Mouse (Mus musculus): Measurements from ENCODE around the gene Hydin. TPM values are rescaled to one million over a fixed set of nuclear protein-coding genes. Genes with fewer than 3 reads are reported as not detected.

Hydin gene
- total and polyA plus RNA-seq, 3 experiments, result 0.05 TPM; not detected in 2

DNA sequence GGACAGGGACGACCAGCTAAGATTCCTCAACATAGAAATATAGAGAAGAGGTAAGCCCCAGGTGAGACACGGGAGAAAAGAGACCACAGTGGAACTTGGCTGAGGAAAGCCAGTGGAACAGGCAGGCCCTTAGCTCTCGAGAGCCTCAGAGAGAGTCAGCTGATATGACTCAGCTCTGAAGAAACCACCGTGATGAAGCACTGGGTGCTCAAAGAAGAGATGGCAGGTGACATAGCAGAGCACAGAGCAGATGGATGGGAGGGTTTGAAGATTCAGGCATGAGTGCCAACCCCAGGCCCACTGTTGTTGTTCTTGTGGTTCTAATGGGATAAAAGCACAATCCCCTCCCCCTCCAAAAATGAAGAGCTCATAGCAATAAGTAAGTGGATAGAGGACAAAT, 190.6 kb downstream of the Hydin start:
- Histone ChIP-seq H3K9me3 (replicated peaks) (peaks cover 49% of the 10 kb centered on the region), H3K36me3 (replicated peaks) (no peaks in the 10 kb centered on the region), H3K4me1 (ENCODE audit: insufficient read depth, low read depth, low read length) (no peaks in the 10 kb centered on the region), H3K4me3 (ENCODE audit: low read depth, low read length) (no peak overlapping the region), H3K27me3 (ENCODE audit: insufficient read depth, low read length) (no peaks in the 10 kb centered on the region)
- no peak for ATAC-seq (ENCODE audit: extremely low read depth, insufficient number of reproducible peaks, low FRiP score, poor library complexity, severe bottlenecking)
- TF ChIP-seq TAL1 (conservative IDR thresholded peaks at IDR 0.05; ENCODE audit: low read depth, low read length) (no peak), GATA1 (IDR thresholded peaks at IDR 0.05; ENCODE audit: borderline replicate concordance, low read length) (no peak), GATA2 (IDR thresholded peaks at IDR 0.05; ENCODE audit: borderline replicate concordance, low read depth, low read length) (no peak), POLR2AphosphoS5 (IDR thresholded peaks at IDR 0.05; ENCODE audit: insufficient replicate concordance, low read depth, low read length) (no peak), CTCF (IDR thresholded peaks at IDR 0.05; ENCODE audit: low read depth, low read length) (no peak)
- no peak for DNase-seq (ENCODE audit: low spot score)

DNA sequence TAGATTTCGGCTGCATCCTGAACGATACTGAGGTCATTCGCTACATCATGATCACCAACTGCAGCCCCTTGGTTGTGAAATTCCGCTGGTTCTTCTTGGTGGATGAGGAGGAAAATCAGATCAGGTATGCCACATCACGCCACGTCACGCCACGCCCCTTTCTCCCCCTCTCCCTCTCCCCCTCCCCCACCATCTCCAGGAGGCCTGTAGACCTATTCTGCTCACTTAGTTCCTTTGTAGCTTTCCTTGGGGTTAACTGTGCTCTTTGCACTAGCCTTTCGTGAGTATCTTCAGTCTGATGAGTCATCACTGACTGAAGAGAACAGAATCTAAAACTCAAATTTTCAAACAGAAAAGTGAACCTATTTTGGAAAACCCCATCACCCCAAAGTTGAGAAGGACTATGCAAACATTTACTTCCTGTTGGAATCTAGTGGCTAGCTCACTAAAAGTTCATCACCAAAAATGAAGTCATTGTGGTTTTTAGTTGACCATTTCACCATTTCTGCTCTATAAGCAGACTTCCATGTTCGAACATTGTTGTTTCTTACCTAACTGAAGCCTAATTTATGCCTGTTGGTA, 195.9 kb downstream of the Hydin start:
- Histone ChIP-seq H3K4me1 (ENCODE audit: insufficient read depth, low read depth, low read length) (no peaks in the 10 kb centered on the region), H3K36me3 (replicated peaks) (no peaks in the 10 kb centered on the region)

GRCm38 (mm10) chr8:110463773-110464460, 197.1 kb downstream of the Hydin start:
- no peaks in the 10 kb centered on the region for H3K4me1 ChIP-seq (ENCODE audit: insufficient read depth, low read depth, low read length)
- TF ChIP-seq POLR2AphosphoS5 (IDR thresholded peaks at IDR 0.05; ENCODE audit: insufficient replicate concordance, low read depth, low read length), result no peak
- TF ChIP-seq GATA2 (IDR thresholded peaks at IDR 0.05; ENCODE audit: borderline replicate concordance, low read depth, low read length), result no peak
- peaks cover 53% of the 10 kb centered on the region for H3K9me3 ChIP-seq (replicated peaks)
- no peak for DNase-seq (ENCODE audit: low spot score)
- no peak overlapping the region for H3K4me3 ChIP-seq (ENCODE audit: low read depth, low read length)
- ATAC-seq (ENCODE audit: extremely low read depth, insufficient number of reproducible peaks, low FRiP score, poor library complexity, severe bottlenecking), result no peak
- H3K27me3 ChIP-seq (ENCODE audit: insufficient read depth, low read length), result no peaks in the 10 kb centered on the region
- no peaks in the 10 kb centered on the region for H3K36me3 ChIP-seq (replicated peaks)

More for the DNA sequence above, 195.9 kb downstream of the Hydin start:
- TF ChIP-seq TAL1 (conservative IDR thresholded peaks at IDR 0.05; ENCODE audit: low read depth, low read length) (no peak), GATA1 (IDR thresholded peaks at IDR 0.05; ENCODE audit: borderline replicate concordance, low read length) (no peak), POLR2AphosphoS5 (IDR thresholded peaks at IDR 0.05; ENCODE audit: insufficient replicate concordance, low read depth, low read length) (no peak), GATA2 (IDR thresholded peaks at IDR 0.05; ENCODE audit: borderline replicate concordance, low read depth, low read length) (no peak), CTCF (IDR thresholded peaks at IDR 0.05; ENCODE audit: low read depth, low read length) (no peak)
- no peak overlapping the region for H3K4me3 ChIP-seq (ENCODE audit: low read depth, low read length)
- H3K9me3 ChIP-seq (replicated peaks), result peaks cover 50% of the 10 kb centered on the region
- DNase-seq (ENCODE audit: low spot score) (no peak), ATAC-seq (ENCODE audit: extremely low read depth, insufficient number of reproducible peaks, low FRiP score, poor library complexity, severe bottlenecking) (no peak)
- no peaks in the 10 kb centered on the region for H3K27me3 ChIP-seq (ENCODE audit: insufficient read depth, low read length)

GRCm38 (mm10) chr8:110465606-110466005, 198.8 kb downstream of the Hydin start:
- no peaks in the 10 kb centered on the region for H3K36me3 ChIP-seq (replicated peaks)
- peaks cover 50% of the 10 kb centered on the region for H3K9me3 ChIP-seq (replicated peaks)
- no peak for TF ChIP-seq GATA2 (IDR thresholded peaks at IDR 0.05; ENCODE audit: borderline replicate concordance, low read depth, low read length)
- TF ChIP-seq TAL1 (conservative IDR thresholded peaks at IDR 0.05; ENCODE audit: low read depth, low read length), result no peak
- TF ChIP-seq CTCF (IDR thresholded peaks at IDR 0.05; ENCODE audit: low read depth, low read length), result no peak
- TF ChIP-seq GATA1 (IDR thresholded peaks at IDR 0.05; ENCODE audit: borderline replicate concordance, low read length), result no peak
- no peak for ATAC-seq (ENCODE audit: extremely low read depth, insufficient number of reproducible peaks, low FRiP score, poor library complexity, severe bottlenecking)
- H3K4me1 ChIP-seq (ENCODE audit: insufficient read depth, low read depth, low read length), result no peaks in the 10 kb centered on the region
- H3K4me3 ChIP-seq (ENCODE audit: low read depth, low read length), result no peak overlapping the region
- DNase-seq (ENCODE audit: low spot score), result no peak
- H3K27me3 ChIP-seq (ENCODE audit: insufficient read depth, low read length), result no peaks in the 10 kb centered on the region

GRCm38 (mm10) chr8:110477256-110477655, 210.5 kb downstream of the Hydin start:
- DNase-seq (ENCODE audit: low spot score), result no peak
- H3K4me3 ChIP-seq (ENCODE audit: low read depth, low read length), result no peak overlapping the region
- no peaks in the 10 kb centered on the region for H3K36me3 ChIP-seq (replicated peaks)
- ATAC-seq (ENCODE audit: extremely low read depth, insufficient number of reproducible peaks, low FRiP score, poor library complexity, severe bottlenecking), result no peak
- no peaks in the 10 kb centered on the region for H3K4me1 ChIP-seq (ENCODE audit: insufficient read depth, low read depth, low read length)
- TF ChIP-seq GATA2 (IDR thresholded peaks at IDR 0.05; ENCODE audit: borderline replicate concordance, low read depth, low read length) (no peak), TAL1 (conservative IDR thresholded peaks at IDR 0.05; ENCODE audit: low read depth, low read length) (no peak), GATA1 (IDR thresholded peaks at IDR 0.05; ENCODE audit: borderline replicate concordance, low read length) (no peak), CTCF (IDR thresholded peaks at IDR 0.05; ENCODE audit: low read depth, low read length) (no peak), POLR2AphosphoS5 (IDR thresholded peaks at IDR 0.05; ENCODE audit: insufficient replicate concordance, low read depth, low read length) (no peak)
- H3K9me3 ChIP-seq (replicated peaks), result peaks cover 59% of the 10 kb centered on the region
- no peaks in the 10 kb centered on the region for H3K27me3 ChIP-seq (ENCODE audit: insufficient read depth, low read length)

DNA sequence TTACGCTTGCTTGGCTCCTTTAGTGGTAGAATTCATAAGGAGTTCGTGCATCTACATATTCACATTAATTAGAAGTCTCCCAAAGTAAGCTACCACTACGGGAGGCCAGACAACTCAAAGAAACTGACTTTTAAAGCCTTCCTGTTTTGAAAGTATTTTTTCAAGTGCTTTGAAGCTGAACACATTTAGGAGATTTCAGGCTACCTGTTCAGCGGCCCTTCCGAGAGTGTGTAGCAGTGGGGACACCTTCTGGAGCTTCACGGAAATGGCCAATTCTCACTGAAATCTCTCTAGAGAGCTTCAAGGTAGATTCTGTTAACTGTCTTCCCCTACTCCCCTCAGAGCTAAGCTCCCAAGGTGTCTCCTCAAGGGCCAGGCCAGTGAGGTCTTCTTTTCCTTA, 211.8 kb downstream of the Hydin start:
- Histone ChIP-seq H3K9me3 (replicated peaks) (peaks cover 62% of the 10 kb centered on the region), H3K36me3 (replicated peaks) (no peaks in the 10 kb centered on the region), H3K27me3 (ENCODE audit: insufficient read depth, low read length) (no peaks in the 10 kb centered on the region), H3K4me1 (ENCODE audit: insufficient read depth, low read depth, low read length) (no peaks in the 10 kb centered on the region), H3K4me3 (ENCODE audit: low read depth, low read length) (no peak overlapping the region)
- DNase-seq (ENCODE audit: low spot score) (no peak), ATAC-seq (ENCODE audit: extremely low read depth, insufficient number of reproducible peaks, low FRiP score, poor library complexity, severe bottlenecking) (no peak)
- TF ChIP-seq POLR2AphosphoS5 (IDR thresholded peaks at IDR 0.05; ENCODE audit: insufficient replicate concordance, low read depth, low read length) (no peak), GATA2 (IDR thresholded peaks at IDR 0.05; ENCODE audit: borderline replicate concordance, low read depth, low read length) (no peak), CTCF (IDR thresholded peaks at IDR 0.05; ENCODE audit: low read depth, low read length) (no peak), TAL1 (conservative IDR thresholded peaks at IDR 0.05; ENCODE audit: low read depth, low read length) (no peak), GATA1 (IDR thresholded peaks at IDR 0.05; ENCODE audit: borderline replicate concordance, low read length) (no peak)
